Mouse (Mus musculus) thymus, adult 2 months (tissue): ENCODE results near the gene Mecom. TPM values are rescaled to one million over a fixed set of nuclear protein-coding genes. Genes with fewer than 3 reads are reported as not detected.
"Not testable (repeated sequence)": the region's sequence is repeated elsewhere in the genome, so short reads cannot be mapped to it uniquely, and the experiment has no call there.

Experiments
- DNase-seq: peaks from one replicate; pipeline ENCODE4 v3.0.0; 2021
- H3K27ac ChIP-seq: fragments of 200-500 bp; 2 replicates; pipeline ENCODE4 v1.5.1; 2012; ENCODE audit warnings: low read length, control low read depth; ENCODE audit not compliant: control insufficient read depth, insufficient read depth
- H3K27me3 ChIP-seq: fragments of 200-500 bp; 2 replicates; pipeline ENCODE4 v1.6.1; 2012; ENCODE audit warnings: mild to moderate bottlenecking, low read length, moderate library complexity, mixed read lengths; ENCODE audit not compliant: control insufficient read depth, insufficient read depth
- H3K36me3 ChIP-seq: fragments of 200-500 bp; 2 replicates; pipeline ENCODE4 v1.6.1; 2012; ENCODE audit warnings: mild to moderate bottlenecking, low read length, moderate library complexity; ENCODE audit not compliant: control insufficient read depth, insufficient read depth
- H3K4me1 ChIP-seq: fragments of 200-500 bp; replicated peaks from 2 replicates; pipeline ENCODE4 v1.6.1; 2012; ENCODE audit warnings: low read length; ENCODE audit not compliant: control insufficient read depth, insufficient read depth
- H3K4me3 ChIP-seq: fragments of 200-500 bp; 2 replicates; pipeline ENCODE4 v1.5.1; 2012; ENCODE audit warnings: mild to moderate bottlenecking, low read length, control low read depth, moderate library complexity; ENCODE audit not compliant: control insufficient read depth, insufficient read depth
- CTCF ChIP-seq: fragments of 200-500 bp; IDR thresholded peaks from 2 replicates; pipeline ENCODE4 v1.5.1; 2012; ENCODE audit warnings: mild to moderate bottlenecking, control low read depth, low read length, moderate library complexity, borderline replicate concordance; ENCODE audit not compliant: control insufficient read depth, poor library complexity, insufficient read depth; ENCODE audit errors: extremely low read depth
- POLR2A ChIP-seq: fragments of 200-500 bp; IDR thresholded peaks from 2 replicates; pipeline ENCODE4 v1.6.1; 2012; ENCODE audit warnings: mild to moderate bottlenecking, low read length, control low read depth, moderate library complexity; ENCODE audit not compliant: control insufficient read depth, poor library complexity, insufficient read depth; ENCODE audit errors: extremely low read depth
- WGBS: fragments of 180-500 bp; shearing (Covaris S2); methylation state at CpG from one replicate; pipeline ENCODE4 v1.1.7; 2018; 5-methylcytosine and 5-hydroxymethylcytosine counted together
- polyA plus RNA-seq: library from polyadenylated mRNA; depleted of rRNA; stranded (reverse); fragments of >200 nt; gene quantifications from 2 replicates; pipeline ENCODE4 v1.2.3, GENCODE M21; 2012; rRNA removed

Mecom gene
- polyA plus RNA-seq, result 0.54 and 0.92 TPM in 2 replicates

DNA sequence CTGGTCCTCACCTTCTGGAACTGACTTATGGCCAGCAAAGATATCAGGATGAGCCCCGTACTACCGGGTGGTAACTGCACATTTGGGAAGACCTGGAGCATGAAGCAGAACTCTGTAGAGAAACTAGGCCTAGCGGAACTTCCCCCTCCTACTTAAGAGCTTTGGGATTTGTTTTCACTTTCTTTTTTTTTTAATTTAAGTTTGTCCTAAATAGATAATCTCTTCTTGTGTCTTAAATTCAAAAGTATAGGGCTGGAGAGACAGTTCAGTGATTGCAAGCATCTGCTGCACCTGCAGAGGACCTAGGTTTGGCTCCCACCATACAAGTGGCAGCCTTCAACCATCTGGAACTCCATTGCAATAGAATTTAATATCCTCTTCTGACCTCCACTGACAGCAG is at the start of gene Mecom:
Gene Mecom (minus strand): TSS at position 101 of the 400 bp plus-strand sequence.
- WGBS, result 94% methylated on average over 3 of the region's 3 CpGs
- Histone ChIP-seq H3K27me3 (no peaks in the 10 kb centered on the region), H3K4me1 (no peaks in the 10 kb centered on the region), H3K4me3 (no peak within 1 kb of the TSS), H3K27ac (no peak within 1 kb of the TSS), H3K36me3 (no peaks in the 10 kb centered on the region)
- no peak for TF ChIP-seq POLR2A
- no peak for TF ChIP-seq CTCF
- no peak for DNase-seq

DNA sequence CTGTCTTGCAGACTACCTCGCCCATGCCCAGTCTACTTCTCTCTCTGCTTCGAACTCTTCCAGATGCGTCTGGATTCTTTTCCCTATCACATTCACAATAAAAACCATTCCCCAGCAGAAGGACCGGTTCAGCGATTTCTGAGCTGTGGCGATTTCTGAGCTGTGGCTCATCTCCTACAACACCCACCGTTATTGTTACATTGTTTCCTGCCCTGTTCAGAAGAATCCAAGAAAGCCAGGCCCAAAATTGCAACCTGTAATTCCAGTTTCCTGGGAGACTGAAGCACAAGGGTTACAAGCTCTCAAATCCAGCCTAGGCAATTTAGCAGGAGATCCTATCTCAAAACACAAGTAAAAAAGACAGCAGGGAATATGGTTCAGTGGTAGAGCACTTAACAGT is 49.5 kb upstream of the Mecom start:
- 96% methylated on average over 7 of the region's 7 CpGs for WGBS
- Histone ChIP-seq H3K4me3 (no peak overlapping the region), H3K36me3 (no peaks in the 10 kb centered on the region), H3K4me1 (peaks cover 7% of the 10 kb centered on the region), H3K27ac (no peak overlapping the region), H3K27me3 (no peaks in the 10 kb centered on the region; the same call in 1 of the 2 replicates)
- TF ChIP-seq CTCF, result no peak
- no peak for TF ChIP-seq POLR2A
- DNase-seq, result no peak

DNA sequence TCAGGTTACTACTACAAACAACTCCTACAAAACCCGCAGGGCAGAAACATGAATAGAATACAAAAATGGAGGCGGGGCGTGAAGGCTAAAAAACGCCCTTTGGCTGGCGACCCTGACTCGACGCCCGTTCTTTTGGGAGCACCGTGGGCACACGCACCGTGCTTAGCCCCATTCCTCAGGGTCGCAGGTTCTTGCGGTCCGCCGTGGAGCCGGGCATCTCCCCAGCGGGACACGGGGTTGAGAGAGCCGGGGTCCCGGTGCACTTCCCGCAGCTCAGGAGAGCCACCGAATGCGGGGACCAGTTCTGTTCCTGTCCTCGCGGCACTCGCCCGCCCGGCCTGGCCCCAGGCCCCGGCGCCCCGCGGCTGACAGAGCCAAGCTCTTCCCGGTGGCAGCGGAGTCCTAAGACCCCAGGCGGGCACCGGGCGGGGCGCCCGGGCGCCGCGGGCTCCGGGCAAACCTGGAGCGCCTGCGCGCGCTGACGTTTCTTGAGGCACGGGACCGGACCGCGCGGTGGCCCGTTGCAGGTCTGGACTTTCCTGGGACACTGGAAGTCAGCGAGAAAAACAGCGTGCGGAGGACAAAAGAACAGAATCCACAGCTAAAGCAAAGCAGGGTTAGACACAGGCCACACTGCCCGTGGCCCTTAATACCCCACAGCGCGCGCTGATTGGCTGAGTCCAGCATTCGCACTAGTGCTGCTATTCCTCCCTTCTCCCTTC is 47.5 kb upstream of the Mecom start:
- Histone ChIP-seq H3K36me3 (no peaks in the 10 kb centered on the region), H3K4me1 (peaks cover 7% of the 10 kb centered on the region), H3K4me3 (peak overlapping the region; percentile 53), H3K27me3 (no peaks in the 10 kb centered on the region; the same call in 1 of the 2 replicates), H3K27ac (no peak overlapping the region)
- 1% methylated on average over 62 of the region's 62 CpGs for WGBS
- no peak for DNase-seq
- TF ChIP-seq POLR2A, result no peak
- no peak for TF ChIP-seq CTCF

DNA sequence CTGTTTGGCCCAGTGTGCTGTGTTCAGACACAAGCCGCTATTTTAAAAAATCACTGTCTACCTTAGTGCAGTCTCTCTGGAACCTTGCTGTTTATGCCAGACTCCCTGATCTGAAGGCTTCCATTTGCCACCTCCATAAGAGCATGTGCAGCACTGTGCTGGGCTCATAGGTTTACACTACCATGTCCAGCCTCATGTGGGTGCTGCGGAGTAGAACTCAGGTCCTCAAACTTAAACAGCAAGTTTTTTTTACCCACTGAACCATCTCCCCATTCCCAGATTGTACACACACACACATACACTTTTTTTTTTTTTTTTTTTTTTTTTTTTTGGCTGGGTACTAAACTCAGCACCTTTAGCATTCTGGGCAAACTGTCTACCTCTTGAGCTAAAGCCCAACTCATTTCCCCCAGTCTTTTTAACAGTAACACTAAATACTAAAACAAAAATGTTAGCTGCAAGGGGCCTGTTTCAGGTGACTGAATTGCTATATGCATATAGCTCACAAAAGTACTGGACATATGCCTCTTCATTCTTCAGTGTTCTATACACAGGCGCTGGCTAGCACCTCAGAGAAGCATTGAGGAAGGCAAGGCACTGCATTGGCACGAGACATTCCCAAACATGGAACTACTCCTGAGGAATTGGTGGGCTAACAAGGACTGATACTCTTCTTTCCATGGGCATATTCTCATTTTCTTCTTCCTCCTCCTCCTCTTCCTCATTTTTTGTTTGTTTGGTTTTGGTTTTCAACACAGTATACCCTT is 46.1 kb upstream of the Mecom start:
- no peak overlapping the region for H3K27ac ChIP-seq
- DNase-seq, result no peak
- WGBS, result 91% methylated on average over 4 of the region's 4 CpGs

DNA sequence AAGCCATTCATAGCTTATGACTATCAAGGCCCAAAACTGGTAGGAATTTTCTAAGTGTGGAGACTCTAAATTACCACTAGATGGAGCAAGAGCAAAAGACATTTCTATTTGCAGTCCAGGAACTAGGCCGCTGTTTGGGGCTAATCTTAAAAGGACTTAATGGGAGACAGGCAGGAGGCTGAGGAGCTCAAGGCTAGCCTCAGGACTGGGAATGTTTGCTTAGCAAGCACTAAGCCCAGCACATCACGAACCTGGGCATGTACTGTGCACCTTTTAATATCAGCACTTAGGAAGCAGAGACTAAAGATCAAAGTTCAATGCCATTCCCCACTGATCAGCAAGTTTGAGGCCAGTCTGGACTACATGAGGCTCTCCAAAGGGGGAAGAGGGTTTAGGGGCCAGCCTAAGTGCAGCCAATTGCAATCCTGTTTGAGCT is 44.6 kb upstream of the Mecom start:
- no peak overlapping the region for H3K27ac ChIP-seq

More for the DNA sequence above, 46.1 kb upstream of the Mecom start:
- H3K4me1 ChIP-seq, result no peaks in the 10 kb centered on the region
- no peaks in the 10 kb centered on the region for H3K36me3 ChIP-seq
- TF ChIP-seq POLR2A (no peak), CTCF (no peak)
- no peak overlapping the region for H3K4me3 ChIP-seq
- H3K27me3 ChIP-seq, result no peaks in the 10 kb centered on the region; the same call in 1 of the 2 replicates

DNA sequence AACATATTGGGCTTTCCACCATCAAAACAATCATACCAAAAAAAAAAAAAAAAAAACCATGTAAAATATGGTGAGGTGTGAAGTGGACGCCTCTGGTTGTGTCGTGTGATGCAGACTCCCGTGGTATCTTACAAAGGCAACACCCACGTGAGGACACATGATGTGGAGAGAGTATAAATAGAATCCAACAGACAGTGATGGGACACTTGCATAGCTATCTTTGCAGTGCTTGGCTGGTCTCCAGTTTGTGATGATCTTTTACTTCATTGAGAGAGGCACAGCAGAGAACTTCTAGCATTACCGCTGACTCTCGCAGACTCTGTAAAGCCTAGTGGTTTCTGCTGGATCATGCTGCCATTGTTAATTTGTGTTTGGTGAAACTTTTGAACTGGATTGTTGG is 41.1 kb upstream of the Mecom start:
- 84% methylated on average over 6 of the region's 6 CpGs for WGBS
- H3K36me3 ChIP-seq, result no peaks in the 10 kb centered on the region
- no peak overlapping the region for H3K4me3 ChIP-seq
- no peak overlapping the region for H3K27ac ChIP-seq
- TF ChIP-seq POLR2A (no peak), CTCF (no peak)
- no peaks in the 10 kb centered on the region for H3K27me3 ChIP-seq
- DNase-seq, result no peak
- no peaks in the 10 kb centered on the region for H3K4me1 ChIP-seq

More for the DNA sequence above, 44.6 kb upstream of the Mecom start:
- Histone ChIP-seq H3K36me3 (no peaks in the 10 kb centered on the region), H3K27me3 (no peaks in the 10 kb centered on the region; the same call in 1 of the 2 replicates), H3K4me3 (no peak overlapping the region), H3K4me1 (no peaks in the 10 kb centered on the region)
- no peak for DNase-seq
- TF ChIP-seq POLR2A (no peak), CTCF (no peak)
- WGBS, result 5% methylated on average over 2 of the region's 2 CpGs

DNA sequence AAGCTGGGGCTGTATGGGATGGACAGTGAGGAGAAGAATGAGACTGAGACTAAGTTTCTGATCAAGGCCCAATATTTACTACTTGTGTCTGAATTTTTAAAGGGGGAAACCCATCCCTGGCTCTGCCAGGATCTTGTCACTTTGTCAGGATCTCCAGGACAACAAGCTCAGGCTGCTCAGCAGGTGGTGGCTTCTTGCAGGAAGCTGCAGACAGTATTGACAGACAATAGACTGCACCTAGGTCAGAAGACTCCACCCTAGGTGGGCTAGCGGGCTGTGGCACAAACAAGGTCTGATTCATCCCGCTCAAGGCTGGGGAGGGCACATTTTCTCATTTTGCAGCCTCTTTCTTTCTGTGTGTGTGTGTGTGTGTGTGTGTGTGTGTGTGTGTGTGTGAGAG is 25.7 kb upstream of the Mecom start:
- H3K36me3 ChIP-seq, result no peaks in the 10 kb centered on the region
- TF ChIP-seq CTCF (no peak), POLR2A (no peak)
- no peak overlapping the region for H3K27ac ChIP-seq
- DNase-seq, result no peak
- H3K4me1 ChIP-seq, result no peaks in the 10 kb centered on the region
- WGBS, result 73% methylated on average over 2 of the region's 2 CpGs
- H3K4me3 ChIP-seq, result no peak overlapping the region
- H3K27me3 ChIP-seq, result no peaks in the 10 kb centered on the region

DNA sequence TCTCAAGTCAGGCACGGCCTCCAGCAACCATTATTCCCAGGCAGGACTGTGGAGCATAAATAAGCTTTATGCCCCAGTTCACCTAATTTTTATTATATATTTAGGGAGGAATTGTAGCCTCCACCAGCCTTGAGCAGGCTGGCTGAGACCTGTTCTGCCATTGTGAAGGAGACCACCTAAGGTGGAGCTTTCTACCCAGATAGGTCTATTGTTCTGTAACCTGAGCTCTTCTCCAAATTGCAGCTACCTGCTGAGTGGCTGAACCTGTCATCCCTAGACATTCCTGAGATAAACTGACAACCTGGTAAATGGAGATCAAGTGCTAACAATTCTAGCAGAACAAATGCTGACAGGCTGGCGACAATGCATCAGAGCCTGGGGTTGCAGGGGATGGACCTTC is 18.5 kb upstream of the Mecom start:
- not testable (repeated sequence) for H3K27me3 ChIP-seq, H3K27ac ChIP-seq, H3K4me1 ChIP-seq, H3K36me3 ChIP-seq, DNase-seq, H3K4me3 ChIP-seq
- WGBS, result 100% methylated on average over 1 of the region's 2 CpGs
